ENCODE assay signal across 8 mouse cellular contexts in the genomic region with DNA sequence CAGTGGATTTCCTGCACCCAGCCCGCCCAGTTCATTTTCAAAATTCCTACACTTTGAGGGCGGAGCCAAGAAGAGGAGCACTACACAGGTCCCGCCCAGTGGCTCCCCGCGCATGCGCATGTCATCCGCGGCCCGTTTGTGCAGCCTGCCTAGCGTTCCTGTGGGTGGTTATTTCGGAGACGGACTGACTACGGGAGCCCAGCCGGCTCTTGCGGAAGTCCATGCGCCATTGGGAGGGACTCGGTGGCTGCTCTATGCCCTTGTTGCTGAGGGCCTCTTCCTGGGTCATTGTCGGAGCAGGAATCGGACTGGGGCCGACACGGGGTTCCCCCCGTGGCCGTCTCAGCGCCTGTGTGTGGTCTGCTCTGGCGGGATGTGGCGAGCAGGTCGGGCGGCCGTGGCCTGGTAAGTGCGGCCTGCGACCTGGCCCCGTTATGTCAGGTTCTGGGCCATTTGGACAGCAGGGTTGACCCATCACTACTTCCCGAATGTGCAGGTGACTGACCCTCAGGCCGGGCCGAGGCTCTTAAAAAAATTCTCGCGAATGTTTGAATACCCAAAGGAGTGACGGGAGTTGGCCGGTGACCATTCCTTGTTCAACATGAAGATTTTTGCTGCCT. TPM values are rescaled to one million over a fixed set of nuclear protein-coding genes. Genes with fewer than 3 reads are reported as not detected.
DNase-seq lines count a peak whose midpoint lies in the region; ATAC-seq and TF ChIP-seq lines count a peak whose summit lies in the region.

A gene (plus strand): TSS at position 168 of the 620 bp plus-strand sequence.

- in situ Hi-C loops in CH12.LX (cut with MboI; ENCODE audit: low pct_ligation_motif_present, low pct_unique_long_range_greater_than_20kb, low sequenced_read_pairs): no loop called here

- peak within 1 kb of the TSS; percentile 98 to 99 (median 98) for H3K4me3 ChIP-seq in CH12.LX (replicated peaks in 1 of 3; ENCODE audit: low read depth in 2 of 3, low read length in 2 of 3, poor library complexity in 1 of 3)
- H3K4me3 ChIP-seq in forebrain, embryonic 11.5 days (ENCODE audit: low read depth, low read length): peak within 1 kb of the TSS; percentile 83
- peak within 1 kb of the TSS; percentile 98 for H3K4me3 ChIP-seq in heart, embryonic 16.5 days (ENCODE audit: low read length)
- H3K4me3 ChIP-seq in liver, embryonic 15.5 days (replicated peaks): peak within 1 kb of the TSS; percentile 97
- H3K4me3 ChIP-seq in neural tube, embryonic 12.5 days: peak within 1 kb of the TSS; percentile 84

- peaks cover 6 to 8% of the 10 kb centered on the region in 2 experiments for H3K36me3 ChIP-seq in CH12.LX (replicated peaks in 1 of 2; ENCODE audit: control insufficient read depth in 1 of 2, insufficient read depth in 1 of 2, low read length in 1 of 2)
- H3K36me3 ChIP-seq in forebrain, embryonic 11.5 days (ENCODE audit: control insufficient read depth, insufficient read depth, low read length): no peaks in the 10 kb centered on the region
- no peaks in the 10 kb centered on the region for H3K36me3 ChIP-seq in heart, embryonic 16.5 days (ENCODE audit: control insufficient read depth, insufficient read depth)
- no peaks in the 10 kb centered on the region for H3K36me3 ChIP-seq in liver, embryonic 15.5 days (replicated peaks)
- no peaks in the 10 kb centered on the region for H3K36me3 ChIP-seq in neural tube, embryonic 12.5 days

- H3K27me3 ChIP-seq in CH12.LX (replicated peaks): peaks cover 1% of the 10 kb centered on the region
- H3K27me3 ChIP-seq in forebrain, embryonic 11.5 days (ENCODE audit: control insufficient read depth, insufficient read depth, low read length): no peaks in the 10 kb centered on the region
- no peaks in the 10 kb centered on the region for H3K27me3 ChIP-seq in heart, embryonic 16.5 days (ENCODE audit: control insufficient read depth, insufficient read depth, low read length)
- H3K27me3 ChIP-seq in liver, embryonic 15.5 days: no peaks in the 10 kb centered on the region
- no peaks in the 10 kb centered on the region for H3K27me3 ChIP-seq in neural tube, embryonic 12.5 days (replicated peaks)

- no peak for TF ChIP-seq CTCF in CH12.LX (conservative IDR thresholded peaks at IDR 0.05 in 1 of 2, IDR thresholded peaks at IDR 0.05 in 1 of 2; ENCODE audit: low read depth in 2 of 2, low read length in 2 of 2)

- WGBS in forebrain, embryonic 11.5 days: under 1% methylated on average over 39 of the region's 39 CpGs
- under 1% methylated on average over 39 of the region's 39 CpGs for WGBS in heart, embryonic 16.5 days
- under 1% methylated on average over 39 of the region's 39 CpGs for WGBS in liver, embryonic 15.5 days (ENCODE audit: insufficient replicate concordance)
- WGBS in neural tube, embryonic 12.5 days: under 1% methylated on average over 39 of the region's 39 CpGs

- dilution Hi-C loops in CH12.LX (cut with MboI; ENCODE audit: extremely low pct_ligation_motif_present, extremely low pct_unique_long_range_greater_than_20kb, low sequenced_read_pairs): no loop called here

- H3K9ac ChIP-seq in CH12.LX (ENCODE audit: insufficient read depth, low read depth): peak within 1 kb of the TSS; percentile 96
- peak within 1 kb of the TSS; percentile 91 for H3K9ac ChIP-seq in forebrain, embryonic 11.5 days (ENCODE audit: low read length)
- H3K9ac ChIP-seq in heart, embryonic 16.5 days (ENCODE audit: low read length): peak within 1 kb of the TSS; percentile 98
- H3K9ac ChIP-seq in liver, embryonic 15.5 days: peak within 1 kb of the TSS; percentile 90
- peak within 1 kb of the TSS; percentile 83 for H3K9ac ChIP-seq in neural tube, embryonic 12.5 days

- TF ChIP-seq RAD21 in CH12.LX (IDR thresholded peaks at IDR 0.05; ENCODE audit: low read depth, low read length): no peak

- peaks cover 0 to 20% of the 10 kb centered on the region in 2 experiments; a peak in 2 of 4 replicates for H3K4me1 ChIP-seq in CH12.LX (ENCODE audit: control insufficient read depth in 1 of 2, insufficient read depth in 2 of 2)
- H3K4me1 ChIP-seq in forebrain, embryonic 11.5 days (replicated peaks; ENCODE audit: control insufficient read depth, insufficient read depth, low read length): peaks cover 3% of the 10 kb centered on the region; the same call in 1 of the 2 replicates
- peaks cover 6% of the 10 kb centered on the region for H3K4me1 ChIP-seq in heart, embryonic 16.5 days (ENCODE audit: control insufficient read depth, insufficient read depth, low read length)
- peaks cover 9% of the 10 kb centered on the region for H3K4me1 ChIP-seq in liver, embryonic 15.5 days (replicated peaks)
- H3K4me1 ChIP-seq in neural tube, embryonic 12.5 days: peaks cover 10% of the 10 kb centered on the region

- no peaks in the 10 kb centered on the region for H3K9me3 ChIP-seq in CH12.LX (replicated peaks; ENCODE audit: low read length)
- no peaks in the 10 kb centered on the region for H3K9me3 ChIP-seq in forebrain, embryonic 11.5 days (ENCODE audit: control insufficient read depth, low read length)
- no peaks in the 10 kb centered on the region for H3K9me3 ChIP-seq in heart, embryonic 16.5 days (replicated peaks; ENCODE audit: control insufficient read depth, low read length)
- H3K9me3 ChIP-seq in liver, embryonic 15.5 days (replicated peaks): no peaks in the 10 kb centered on the region
- H3K9me3 ChIP-seq in neural tube, embryonic 12.5 days: no peaks in the 10 kb centered on the region

- TF ChIP-seq POLR2A in CH12.LX (IDR thresholded peaks at IDR 0.05; ENCODE audit: low read depth, low read length): peak; percentile 85

- DNase-seq in CH12.LX (ENCODE audit: extremely low read depth): peak; percentile 99
- DNase-seq in c-Kit-positive CD71-positive TER-119-negative erythroid progenitor cells, embryonic 14.5 days (ENCODE audit: low read depth): peak; percentile 87
- peak; percentile 100 for DNase-seq in forebrain, embryonic 11.5 days (ENCODE audit: low spot score)
- peak; percentile 94 to 95 for DNase-seq in kidney, postnatal 36 days
- peak; percentile 92 for DNase-seq in telencephalon, adult 2 months (ENCODE audit: low read depth, low spot score)

- peaks cover 29% of the 10 kb centered on the region for H3K79me2 ChIP-seq in CH12.LX (replicated peaks; ENCODE audit: control insufficient read depth, extremely low read depth, insufficient read depth, poor library complexity, severe bottlenecking)

- peak; percentile 99 for ATAC-seq in forebrain, embryonic 11.5 days (replicated peaks; ENCODE audit: low FRiP score)
- peak; percentile 99 for ATAC-seq in heart, embryonic 16.5 days (replicated peaks; ENCODE audit: extremely low read depth, insufficient read depth, low FRiP score)
- peak; percentile 96 for ATAC-seq in liver, embryonic 15.5 days (ENCODE audit: insufficient read depth)
- ATAC-seq in neural tube, embryonic 12.5 days (ENCODE audit: low FRiP score, low read depth): peak; percentile 93

- peak within 1 kb of the TSS; percentile 64 for H3K4me2 ChIP-seq in CH12.LX (ENCODE audit: insufficient read depth, low read depth, poor library complexity, severe bottlenecking)
- H3K4me2 ChIP-seq in forebrain, embryonic 11.5 days (ENCODE audit: low read depth, low read length, severe bottlenecking): peak within 1 kb of the TSS; percentile 56
- H3K4me2 ChIP-seq in heart, embryonic 16.5 days (ENCODE audit: low read depth, low read length): peak within 1 kb of the TSS; percentile 73
- peak within 1 kb of the TSS; percentile 80 for H3K4me2 ChIP-seq in liver, embryonic 15.5 days
- H3K4me2 ChIP-seq in neural tube, embryonic 12.5 days (replicated peaks): peak within 1 kb of the TSS; percentile 90

- peak within 1 kb of the TSS; percentile 36; the same call in 1 of the 2 replicates for H3K27ac ChIP-seq in CH12.LX (ENCODE audit: insufficient read depth, low read depth)
- H3K27ac ChIP-seq in forebrain, embryonic 11.5 days (ENCODE audit: low read depth, low read length): no peak within 1 kb of the TSS
- H3K27ac ChIP-seq in heart, embryonic 16.5 days (ENCODE audit: low read length): peak within 1 kb of the TSS; percentile 78
- H3K27ac ChIP-seq in liver, embryonic 15.5 days (replicated peaks): peak within 1 kb of the TSS; percentile 51; the same call in 1 of the 2 replicates
- no peak within 1 kb of the TSS for H3K27ac ChIP-seq in neural tube, embryonic 12.5 days

- no peak for TF ChIP-seq EP300 in CH12.LX (IDR thresholded peaks at IDR 0.05; ENCODE audit: low read length)

TF ChIP-seq in CH12.LX, 34 proteins besides CTCF, POLR2A, EP300 and RAD21 (continues in another document):
- TF ChIP-seq PAX5 (IDR thresholded peaks at IDR 0.05; ENCODE audit: low read length) (no peak), TBP (conservative IDR thresholded peaks at IDR 0.05; ENCODE audit: low read depth, low read length) (peak; percentile 83; the same call in 1 of the 2 replicates), RCOR1 (conservative IDR thresholded peaks at IDR 0.05; ENCODE audit: low read depth, low read length) (no peak), USF1 (IDR thresholded peaks at IDR 0.05; ENCODE audit: low read depth, low read length) (no peak), ETS1 (conservative IDR thresholded peaks at IDR 0.05; ENCODE audit: low read depth, low read length) (0 out of 2 replicates have a peak, but pooled peaks have one; percentile 19), UBTF (IDR thresholded peaks at IDR 0.05; ENCODE audit: low read depth, low read length) (no peak), ZC3H11A (IDR thresholded peaks at IDR 0.05; ENCODE audit: low read depth, low read length) (no peak), MAX (IDR thresholded peaks at IDR 0.05; ENCODE audit: low read length) (peak; percentile 73), CHD1 (IDR thresholded peaks at IDR 0.05; ENCODE audit: low read depth, low read length) (0 out of 2 replicates have a peak, but pooled peaks have one; percentile 39), HCFC1 (IDR thresholded peaks at IDR 0.05; ENCODE audit: low read depth, low read length) (peak; percentile 100), ZMIZ1 (IDR thresholded peaks at IDR 0.05; ENCODE audit: low read depth, low read length) (peak; percentile 60), SIN3A (IDR thresholded peaks at IDR 0.05; ENCODE audit: low read length) (peak; percentile 98), ELF1 (IDR thresholded peaks at IDR 0.05; ENCODE audit: low read depth, low read length) (peak; percentile 100), MXI1 (IDR thresholded peaks at IDR 0.05; ENCODE audit: low read depth, low read length) (peak; percentile 94), CHD2 (IDR thresholded peaks at IDR 0.05; ENCODE audit: low read length) (peak; percentile 79), JUND (conservative IDR thresholded peaks at IDR 0.05; ENCODE audit: low read depth, low read length) (0 out of 2 replicates have a peak, but pooled peaks have one; percentile 14)

RNA-seq across cellular contexts. Expression of the gene that starts here (rescaled TPM):
- total RNA-seq in CH12.LX (2012; rRNA removed): 42.0 and 46.4 TPM in 2 replicates
- 49.9 and 56.1 TPM in 2 replicates for total RNA-seq in CH12.LX (2014; rRNA removed)
- polyA plus RNA-seq in CH12.LX (2012; ENCODE audit: insufficient read length, low read depth): 54.4 and 57.3 TPM in 2 replicates
- 50.2 and 53.1 TPM in 2 replicates for polyA plus RNA-seq in forebrain, embryonic 11.5 days (2014; fragmentation: Nextera tagmentation; extraction: Ambion mirVana)
- polyA plus RNA-seq in heart, embryonic 16.5 days (2015; fragmentation: Nextera tagmentation; extraction: Ambion mirVana): 42.0 and 44.9 TPM in 2 replicates
- 16.3 TPM in 2 replicates for polyA plus RNA-seq in liver, embryonic 15.5 days (2015; fragmentation: Nextera tagmentation; extraction: Ambion mirVana)
- polyA plus RNA-seq in neural tube, embryonic 12.5 days (2016; fragmentation: Nextera tagmentation; extraction: Ambion mirVana): 43.5 and 48.2 TPM in 2 replicates

Comparison
In these comparisons a context has a peak if more than half of its experiments do, and no peak if none do; other contexts are left out.
1. H3K27ac ChIP-seq: peak in CH12.LX (single experiment), heart, embryonic 16.5 days (single experiment) and liver, embryonic 15.5 days (single experiment); none in forebrain, embryonic 11.5 days (single experiment) and neural tube, embryonic 12.5 days (single experiment).
2. Peak in every context shown above with its lines, with median percentiles within 50 percentile points of each other: DNase-seq, H3K4me2 ChIP-seq, H3K4me3 ChIP-seq, H3K9ac ChIP-seq and ATAC-seq.